Mouse (Mus musculus) embryonic facial prominence, embryonic 15.5 days (tissue): ENCODE measurements at regions not wholly inside any gene's neighbourhood (a gene's known extent, or its start where the extent isn't known, plus 50 kb on each side); places are given as distances from the start of the nearest gene placed in this dataset.

ENCODE experiments used
- ATAC-seq: fragments of 200-750 bp; cut with Nextera tagmentation; 2 replicates; pipeline ENCODE4 v1.8.0; 2017; ENCODE audit warnings: low read depth, moderate TSS enrichment; ENCODE audit not compliant: insufficient number of reproducible peaks, low FRiP score, low TSS enrichment
- H3K27ac ChIP-seq: fragments of 300-500 bp; sonication (generic); replicated peaks from 2 replicates; pipeline ENCODE4 v1.5.1; 2015; ENCODE audit warnings: mild to moderate bottlenecking, inconsistent platforms
- H3K27me3 ChIP-seq: fragments of 300-500 bp; sonication (generic); 2 replicates; pipeline ENCODE4 v1.6.1; 2015; ENCODE audit warnings: inconsistent platforms
- H3K36me3 ChIP-seq: fragments of 300-500 bp; sonication (generic); 2 replicates; pipeline ENCODE4 v1.6.1; 2015; ENCODE audit warnings: mild to moderate bottlenecking, inconsistent platforms
- H3K4me1 ChIP-seq: fragments of 300-500 bp; sonication (generic); 2 replicates; pipeline ENCODE4 v1.6.1; 2015; ENCODE audit warnings: inconsistent platforms
- H3K4me2 ChIP-seq: fragments of 300-500 bp; sonication (generic); replicated peaks from 2 replicates; pipeline ENCODE4 v1.6.1; 2015; ENCODE audit warnings: mild to moderate bottlenecking, inconsistent platforms
- H3K4me3 ChIP-seq: fragments of 300-500 bp; sonication (generic); replicated peaks from 2 replicates; pipeline ENCODE4 v1.5.1; 2015; ENCODE audit warnings: mild to moderate bottlenecking, inconsistent platforms
- H3K9ac ChIP-seq: fragments of 300-500 bp; sonication (generic); 2 replicates; pipeline ENCODE4 v1.6.1; 2015; ENCODE audit warnings: inconsistent platforms
- H3K9me3 ChIP-seq: fragments of 300-500 bp; sonication (generic); replicated peaks from 2 replicates; pipeline ENCODE4 v1.6.1; 2016; ENCODE audit warnings: inconsistent platforms
- WGBS: fragments of 180-500 bp; shearing (Covaris S2); methylation state at CpG from one replicate; pipeline ENCODE4 v1.1.7; 2015; 5-methylcytosine and 5-hydroxymethylcytosine counted together

DNA sequence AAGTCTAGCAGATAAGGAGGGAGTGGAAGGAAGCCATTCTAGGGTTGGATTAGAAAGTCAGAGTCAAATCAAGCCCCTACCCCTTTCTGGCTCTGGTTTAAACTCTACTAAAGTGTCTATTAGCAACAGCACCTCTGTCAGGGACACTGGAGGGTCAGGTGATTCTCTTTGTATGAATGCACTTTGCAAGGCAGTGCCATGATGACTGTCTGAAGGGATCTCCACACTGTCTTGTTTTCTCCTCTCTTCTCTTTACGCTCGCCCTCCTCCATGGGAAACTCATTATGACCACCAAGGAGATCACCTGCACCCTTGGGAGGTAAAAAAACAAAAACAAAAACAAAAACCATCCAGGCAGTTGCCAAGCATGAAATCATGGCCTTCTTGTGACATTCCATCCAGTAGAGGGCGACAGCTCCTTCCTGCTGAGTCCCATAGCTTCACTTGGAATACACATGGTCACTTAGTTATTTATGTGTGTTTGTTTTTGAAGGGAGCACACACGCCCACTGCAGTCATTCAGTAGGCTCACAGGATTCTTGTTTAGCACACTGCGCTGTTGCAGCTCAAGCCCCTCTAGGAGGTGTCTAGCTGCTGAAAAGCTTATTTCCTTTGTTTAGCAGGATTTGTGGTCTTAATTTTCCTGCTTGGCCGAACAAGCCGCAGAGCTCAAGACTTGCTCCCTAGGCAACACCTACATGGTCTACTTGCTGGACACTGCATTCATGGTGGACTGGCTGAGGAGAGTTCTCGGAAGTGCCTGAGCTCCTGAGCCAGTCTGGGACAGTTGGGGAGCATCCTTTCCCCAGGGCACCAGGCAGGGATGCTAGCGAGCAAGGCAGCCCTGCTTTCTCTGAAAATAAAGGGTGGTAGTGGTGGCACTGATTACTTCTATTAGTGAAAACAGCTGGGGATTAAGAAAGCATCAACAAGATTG, 195.2 kb upstream of the Bmper start:
- no peaks in the 10 kb centered on the region for H3K9me3 ChIP-seq
- H3K9ac ChIP-seq, result no peak overlapping the region
- WGBS, result 61% methylated on average over 9 of the region's 9 CpGs
- H3K36me3 ChIP-seq, result no peaks in the 10 kb centered on the region
- H3K4me2 ChIP-seq, result no peak overlapping the region
- no peak overlapping the region for H3K4me3 ChIP-seq
- H3K27ac ChIP-seq, result no peak overlapping the region
- no peaks in the 10 kb centered on the region for H3K4me1 ChIP-seq
- no peak for ATAC-seq
- 0 out of 2 replicates have a peak, but pooled peaks cover 4% of the 10 kb centered on the region for H3K27me3 ChIP-seq

DNA sequence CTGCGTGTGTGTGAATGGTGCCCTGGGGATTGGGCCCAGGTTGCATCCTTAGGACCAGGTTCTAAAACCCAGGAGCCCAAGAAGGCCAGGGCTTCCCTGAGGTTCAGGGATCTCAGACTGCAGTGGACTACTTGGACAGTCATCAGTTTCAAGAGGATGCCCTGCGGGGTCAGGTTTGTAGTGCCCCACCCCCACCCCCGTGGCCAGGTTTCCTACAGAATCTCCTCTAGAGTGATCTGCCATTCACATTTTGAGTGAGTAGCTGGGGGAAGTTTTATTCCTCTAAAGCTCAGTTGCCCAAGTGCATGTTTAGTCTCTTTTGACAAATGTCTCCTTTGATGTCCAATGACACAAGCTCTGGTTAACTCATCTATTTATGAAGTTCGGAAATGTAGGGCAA, 193.5 kb upstream of the Bmper start:
- 76% methylated on average over 4 of the region's 4 CpGs for WGBS
- no peak for ATAC-seq

DNA sequence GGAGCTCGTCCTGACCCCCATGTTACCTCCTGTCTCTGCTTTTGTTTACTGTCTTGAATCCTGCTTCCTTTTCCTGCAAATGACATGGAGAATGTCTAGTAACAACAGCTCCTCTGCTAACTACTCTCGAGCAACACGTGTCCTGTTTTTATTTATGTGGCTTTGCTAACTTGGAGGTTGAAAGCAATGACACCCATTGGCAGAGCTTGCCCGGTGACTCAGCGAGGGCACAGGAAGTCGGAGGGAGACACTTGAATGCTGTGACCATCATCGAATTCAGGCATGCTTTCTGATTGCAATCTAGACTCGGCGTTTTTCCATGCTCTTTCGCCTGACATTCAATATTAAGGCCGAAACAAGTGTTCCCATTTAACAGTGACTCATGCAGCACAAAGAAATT, 192.7 kb upstream of the Bmper start:
- WGBS, result 53% methylated on average over 11 of the region's 11 CpGs
- no peaks in the 10 kb centered on the region for H3K36me3 ChIP-seq
- no peaks in the 10 kb centered on the region for H3K4me1 ChIP-seq
- peaks cover 9% of the 10 kb centered on the region; the same call in 1 of the 2 replicates for H3K27me3 ChIP-seq
- no peak overlapping the region for H3K4me2 ChIP-seq
- no peak overlapping the region for H3K9ac ChIP-seq
- H3K4me3 ChIP-seq, result no peak overlapping the region
- no peaks in the 10 kb centered on the region for H3K9me3 ChIP-seq
- ATAC-seq, result no peak
- no peak overlapping the region for H3K27ac ChIP-seq

More for the DNA sequence above, 193.5 kb upstream of the Bmper start:
- Histone ChIP-seq H3K27ac (no peak overlapping the region), H3K9ac (no peak overlapping the region), H3K36me3 (no peaks in the 10 kb centered on the region), H3K27me3 (peaks cover 7% of the 10 kb centered on the region; the same call in 1 of the 2 replicates), H3K9me3 (no peaks in the 10 kb centered on the region), H3K4me1 (no peaks in the 10 kb centered on the region), H3K4me2 (no peak overlapping the region), H3K4me3 (no peak overlapping the region)

DNA sequence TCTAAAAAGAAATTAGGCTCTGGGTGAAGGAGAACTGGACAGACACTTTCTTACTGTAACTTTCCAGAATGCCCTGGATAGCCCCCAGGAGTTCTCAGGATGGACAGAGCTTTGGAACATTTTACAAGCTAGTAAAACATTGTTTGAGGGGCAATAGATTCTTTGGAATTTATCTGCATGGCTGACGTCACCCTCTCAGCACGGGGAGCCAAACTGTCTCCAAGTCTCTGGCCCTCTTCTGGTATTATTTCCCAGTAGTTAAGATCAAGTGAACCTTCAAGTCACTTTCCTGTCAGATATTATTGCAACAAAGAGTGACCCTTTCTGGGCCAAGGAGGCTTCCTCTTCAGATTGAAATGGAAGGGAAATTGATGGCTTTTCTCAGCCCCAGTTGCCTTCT, 192.3 kb upstream of the Bmper start:
- WGBS, result 25% methylated on average over 2 of the region's 2 CpGs
- no peak overlapping the region for H3K4me2 ChIP-seq
- peaks cover 13% of the 10 kb centered on the region; the same call in 1 of the 2 replicates for H3K27me3 ChIP-seq
- H3K36me3 ChIP-seq, result no peaks in the 10 kb centered on the region
- no peak overlapping the region for H3K9ac ChIP-seq
- H3K4me1 ChIP-seq, result no peaks in the 10 kb centered on the region
- no peaks in the 10 kb centered on the region for H3K9me3 ChIP-seq
- no peak for ATAC-seq
- H3K27ac ChIP-seq, result no peak overlapping the region
- no peak overlapping the region for H3K4me3 ChIP-seq

DNA sequence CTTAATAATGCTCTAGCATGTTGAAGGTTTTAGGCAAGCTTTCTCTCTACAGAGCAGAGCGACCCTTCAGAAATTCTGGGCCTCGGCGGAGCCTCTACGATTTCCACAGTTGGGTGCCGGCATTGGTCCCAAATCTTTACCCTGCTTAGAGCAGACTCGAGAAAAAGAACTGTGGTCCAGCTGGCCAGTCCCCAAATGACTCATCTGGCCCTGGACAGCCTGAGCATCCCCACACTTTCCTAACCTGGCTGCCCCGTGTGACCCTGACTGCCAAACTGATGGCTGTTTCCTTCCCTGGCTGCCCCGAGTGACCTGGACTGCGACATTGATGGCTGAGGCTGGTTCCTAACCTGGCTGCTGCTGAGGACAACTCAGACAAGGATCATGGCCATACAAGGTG, 191.0 kb upstream of the Bmper start:
- 81% methylated on average over 9 of the region's 9 CpGs for WGBS
- ATAC-seq, result no peak

DNA sequence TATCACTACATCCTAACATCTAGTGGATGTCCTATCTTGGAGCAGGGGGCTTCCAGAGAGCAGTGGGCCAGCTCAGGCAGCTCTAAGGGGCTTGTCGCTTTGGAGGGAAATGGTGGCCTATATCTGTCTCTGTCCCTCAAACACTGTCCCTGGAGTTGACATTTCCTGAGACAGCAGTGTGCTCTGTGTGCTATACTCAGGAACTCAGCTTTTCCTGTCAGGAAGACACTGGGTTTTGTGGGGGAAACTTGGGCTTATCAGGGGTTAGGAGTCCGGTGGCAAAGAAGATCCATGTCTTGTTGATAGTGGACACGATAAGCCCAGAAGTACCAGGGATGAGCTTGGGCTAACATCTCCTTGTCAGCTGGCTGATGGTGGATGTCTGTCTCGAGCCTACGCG, 187.6 kb upstream of the Bmper start:
- no peaks in the 10 kb centered on the region for H3K36me3 ChIP-seq
- H3K9ac ChIP-seq, result no peak overlapping the region
- H3K4me1 ChIP-seq, result peaks cover 15% of the 10 kb centered on the region
- no peak overlapping the region for H3K4me2 ChIP-seq
- no peaks in the 10 kb centered on the region for H3K9me3 ChIP-seq
- no peak overlapping the region for H3K4me3 ChIP-seq
- H3K27me3 ChIP-seq, result peaks cover 31% of the 10 kb centered on the region
- WGBS, result 70% methylated on average over 6 of the region's 6 CpGs
- H3K27ac ChIP-seq, result no peak overlapping the region
- ATAC-seq, result no peak

More for the DNA sequence above, 191.0 kb upstream of the Bmper start:
- Histone ChIP-seq H3K4me3 (no peak overlapping the region), H3K27ac (no peak overlapping the region), H3K9me3 (no peaks in the 10 kb centered on the region), H3K27me3 (peaks cover 20% of the 10 kb centered on the region), H3K4me2 (no peak overlapping the region), H3K9ac (no peak overlapping the region), H3K4me1 (peaks cover 13% of the 10 kb centered on the region), H3K36me3 (no peaks in the 10 kb centered on the region)

DNA sequence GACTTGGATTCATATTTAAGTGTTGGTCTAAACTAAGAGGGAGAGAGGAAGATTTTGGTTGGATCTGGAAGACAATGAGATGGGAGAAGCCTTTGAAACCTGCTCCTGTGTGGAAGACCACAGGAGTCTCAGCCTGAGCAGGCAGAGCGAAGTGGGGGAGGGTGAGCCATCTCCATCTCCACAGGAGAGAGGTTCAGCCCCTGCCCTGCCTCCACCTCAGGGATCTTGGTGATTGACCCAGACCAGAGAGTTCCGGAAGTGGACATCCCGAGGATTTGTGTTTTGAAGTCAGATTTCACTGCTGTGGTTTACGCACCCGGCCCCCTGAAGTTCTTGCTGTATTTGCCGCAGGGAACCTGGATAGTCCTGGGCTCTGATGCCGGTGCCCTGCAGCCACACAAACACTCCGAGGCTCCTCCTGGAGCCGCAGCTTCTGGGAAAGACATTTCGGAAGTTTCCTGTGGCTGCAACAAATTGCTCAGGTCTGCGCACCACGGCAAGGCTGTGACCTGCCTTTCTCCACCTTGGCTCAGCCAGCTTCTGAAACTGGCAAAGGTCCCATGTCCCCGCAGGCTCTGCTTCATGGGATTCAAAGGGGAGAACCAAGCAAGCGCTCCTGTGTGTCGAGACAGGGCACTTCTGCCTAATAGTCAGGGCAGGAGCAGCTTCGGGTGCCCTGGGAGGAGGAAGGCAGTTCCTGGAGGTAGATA, 186.8 kb upstream of the Bmper start:
- Histone ChIP-seq H3K9me3 (no peaks in the 10 kb centered on the region), H3K9ac (no peak overlapping the region), H3K4me1 (peaks cover 15% of the 10 kb centered on the region), H3K27me3 (peaks cover 30% of the 10 kb centered on the region), H3K4me3 (peak overlapping the region; percentile 12; the same call in 1 of the 2 replicates), H3K27ac (no peak overlapping the region), H3K36me3 (no peaks in the 10 kb centered on the region), H3K4me2 (peak overlapping the region; percentile 43)
- WGBS, result 8% methylated on average over 16 of the region's 16 CpGs
- ATAC-seq, result no peak

DNA sequence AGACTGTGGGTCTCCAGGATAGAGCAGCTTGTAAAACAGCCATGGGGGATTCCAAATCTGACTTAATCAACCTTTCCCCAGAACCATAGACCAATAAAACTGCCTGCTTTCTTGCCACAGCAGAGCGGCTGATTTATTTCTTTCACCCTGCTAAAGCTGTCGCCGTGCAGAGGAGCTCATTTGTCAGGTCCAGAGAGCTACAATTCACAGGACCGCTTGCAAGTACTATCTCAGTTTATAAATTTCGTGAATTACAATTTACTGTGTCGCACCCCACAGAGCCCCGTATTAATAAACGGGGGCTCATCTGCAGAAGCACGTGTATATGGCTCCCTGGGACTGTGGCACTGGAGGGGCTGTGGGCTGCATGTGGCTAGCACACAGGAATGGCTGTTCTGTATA, 185.4 kb upstream of the Bmper start:
- Histone ChIP-seq H3K4me3 (no peak overlapping the region), H3K36me3 (no peaks in the 10 kb centered on the region), H3K9ac (no peak overlapping the region), H3K27ac (no peak overlapping the region), H3K4me2 (no peak overlapping the region), H3K27me3 (peaks cover 26% of the 10 kb centered on the region), H3K9me3 (no peaks in the 10 kb centered on the region), H3K4me1 (peaks cover 19% of the 10 kb centered on the region)
- WGBS, result 72% methylated on average over 9 of the region's 9 CpGs
- no peak for ATAC-seq

DNA sequence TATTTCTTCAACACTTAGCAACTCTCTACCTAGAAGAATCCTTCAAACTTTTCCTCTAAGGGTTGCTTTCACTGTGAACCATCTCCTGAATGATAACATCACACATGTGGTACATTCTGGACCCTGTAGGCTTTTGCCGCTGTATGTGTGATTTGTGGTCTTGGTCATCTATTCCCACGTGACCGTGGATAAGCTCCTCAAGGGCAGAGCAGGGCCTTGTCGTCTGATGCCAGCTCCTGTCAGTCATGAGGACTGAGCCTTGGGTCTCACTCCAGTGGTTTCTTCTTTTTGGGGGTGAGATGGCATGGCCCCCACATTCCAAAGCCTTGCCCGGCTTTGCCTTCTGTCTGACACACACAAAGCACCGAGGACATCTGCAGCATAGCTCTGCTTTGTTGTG, 183.3 kb upstream of the Bmper start:
- no peaks in the 10 kb centered on the region for H3K9me3 ChIP-seq
- H3K4me2 ChIP-seq, result no peak overlapping the region
- peaks cover 24% of the 10 kb centered on the region for H3K27me3 ChIP-seq
- no peak overlapping the region for H3K4me3 ChIP-seq
- H3K36me3 ChIP-seq, result no peaks in the 10 kb centered on the region
- no peak for ATAC-seq
- peaks cover 19% of the 10 kb centered on the region for H3K4me1 ChIP-seq
- no peak overlapping the region for H3K9ac ChIP-seq
- 72% methylated on average over 6 of the region's 6 CpGs for WGBS
- H3K27ac ChIP-seq, result no peak overlapping the region

DNA sequence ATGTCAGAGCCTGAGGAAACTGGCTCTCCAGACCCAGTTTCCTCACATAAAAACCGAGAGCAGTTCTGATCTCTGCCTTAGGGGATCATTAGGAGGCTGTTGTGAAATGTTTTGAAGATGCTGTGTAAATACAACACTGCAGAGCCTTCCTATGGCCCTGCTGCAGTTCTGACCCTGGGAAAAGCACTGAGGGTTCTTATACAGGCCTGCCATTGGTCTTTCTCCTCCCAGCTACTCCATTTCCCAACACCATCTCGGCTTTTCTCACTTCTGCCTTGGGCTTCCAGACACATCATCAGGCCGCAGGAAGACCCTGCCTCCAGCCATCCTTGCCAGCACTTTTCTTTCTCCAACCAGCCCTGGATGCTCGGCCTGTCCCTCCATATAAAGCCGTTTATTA, 181.9 kb upstream of the Bmper start:
- ATAC-seq, result no peak
- H3K36me3 ChIP-seq, result no peaks in the 10 kb centered on the region
- 59% methylated on average over 5 of the region's 5 CpGs for WGBS
- no peak overlapping the region for H3K4me3 ChIP-seq
- no peak overlapping the region for H3K9ac ChIP-seq
- H3K27me3 ChIP-seq, result peaks cover 14% of the 10 kb centered on the region; the same call in 1 of the 2 replicates
- H3K9me3 ChIP-seq, result no peaks in the 10 kb centered on the region
- no peak overlapping the region for H3K4me2 ChIP-seq
- peaks cover 14% of the 10 kb centered on the region for H3K4me1 ChIP-seq
- no peak overlapping the region for H3K27ac ChIP-seq
